Mouse (Mus musculus) cerebellum, adult 2 months (tissue): Measurements from ENCODE around the gene Rnf31. TPM values are rescaled to one million over a fixed set of nuclear protein-coding genes. Genes with fewer than 3 reads are reported as not detected.

ENCODE experiments used
- DNase-seq, 2 experiments: peaks; one replicate each; pipeline ENCODE4 v3.0.0; 2021
- H3K27ac ChIP-seq: fragments of 200-500 bp; 2 replicates; pipeline ENCODE4 v1.5.1; 2012; ENCODE audit warnings: low read length, control low read depth, inconsistent platforms; ENCODE audit not compliant: insufficient read depth
- H3K27me3 ChIP-seq: fragments of 200-500 bp; 2 replicates; pipeline ENCODE4 v1.6.1; 2012; ENCODE audit warnings: inconsistent platforms, mild to moderate bottlenecking, low read length, moderate library complexity; ENCODE audit not compliant: control insufficient read depth, insufficient read depth
- H3K4me1 ChIP-seq: fragments of 200-500 bp; 2 replicates; pipeline ENCODE4 v1.6.1; 2011; ENCODE audit warnings: low read length; ENCODE audit not compliant: control insufficient read depth, insufficient read depth
- H3K4me3 ChIP-seq: fragments of 200-500 bp; replicated peaks from 2 replicates; pipeline ENCODE3; 2011; ENCODE audit warnings: mild to moderate bottlenecking, low read depth, low read length, control low read depth; ENCODE audit not compliant: insufficient read depth
- CTCF ChIP-seq: fragments of 200-500 bp; IDR thresholded peaks from 2 replicates; pipeline ENCODE4 v1.5.1; 2011; ENCODE audit warnings: low read depth, mild to moderate bottlenecking, control low read depth, low read length, moderate library complexity, borderline replicate concordance; ENCODE audit not compliant: insufficient read depth
- POLR2A ChIP-seq: fragments of 200-500 bp; IDR thresholded peaks from 2 replicates; pipeline ENCODE4 v1.6.1; 2011; ENCODE audit warnings: low read length, control low read depth, borderline replicate concordance; ENCODE audit not compliant: insufficient read depth
- WGBS: fragments of 180-500 bp; shearing (Covaris S2); methylation state at CpG from one replicate; pipeline ENCODE4 v1.1.7; 2018; 5-methylcytosine and 5-hydroxymethylcytosine counted together
- polyA plus RNA-seq: library from polyadenylated mRNA; depleted of rRNA; stranded (reverse); fragments of >200 nt; gene quantifications from 2 replicates; pipeline ENCODE4 v1.2.3, GENCODE M21; 2012

Gene Rnf31
- polyA plus RNA-seq, 1 experiment = 31.1 TPM

GRCm38 (mm10) chr14:55557003-55557402, 34.5 kb upstream of the Rnf31 start:
- TF ChIP-seq CTCF (peak; percentile 87), POLR2A (no peak)
- H3K27ac ChIP-seq = no peak overlapping the region
- H3K4me1 ChIP-seq = peaks cover 4% of the 10 kb centered on the region; the same call in 1 of the 2 replicates
- H3K27me3 ChIP-seq = no peaks in the 10 kb centered on the region
- peak; percentile 74 to 80 for DNase-seq
- no peak overlapping the region for H3K4me3 ChIP-seq
- 25% methylated on average over 5 of the region's 5 CpGs for WGBS

DNA sequence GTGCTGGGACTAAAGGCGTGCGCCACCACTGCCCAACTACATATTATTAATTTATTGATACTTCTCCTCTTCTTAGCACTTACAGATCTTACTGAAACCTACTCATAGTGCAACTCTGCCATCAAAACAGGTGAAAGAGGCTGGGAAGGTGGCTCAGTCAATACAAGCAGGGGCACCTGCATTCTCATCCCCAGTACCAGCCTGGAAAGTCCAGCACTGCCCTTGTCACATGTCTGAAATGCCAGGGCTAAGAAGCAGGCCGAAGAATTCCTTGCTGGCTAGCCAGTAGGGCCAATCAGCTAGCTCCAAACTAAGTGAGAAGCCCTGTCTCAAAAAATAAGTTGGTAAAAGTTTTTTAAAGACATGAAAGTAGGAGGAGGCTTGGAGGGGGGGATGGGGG, 33.9 kb upstream of the Rnf31 start:
- Histone ChIP-seq H3K4me3 (no peak overlapping the region), H3K4me1 (peaks cover 5% of the 10 kb centered on the region; the same call in 1 of the 2 replicates), H3K27ac (no peak overlapping the region), H3K27me3 (no peaks in the 10 kb centered on the region)
- 93% methylated on average over 3 of the region's 3 CpGs for WGBS
- no peak for DNase-seq
- TF ChIP-seq POLR2A = no peak
- no peak for TF ChIP-seq CTCF

GRCm38 (mm10) chr14:55558740-55559448, 32.6 kb upstream of the Rnf31 start:
- DNase-seq = no peak
- H3K27ac ChIP-seq = no peak overlapping the region

GRCm38 (mm10) chr14:55559799-55560201, 31.7 kb upstream of the Rnf31 start, which contains the start of gene Dcaf11:
TSS of gene Dcaf11 (plus strand) at chr14:55560006.
- Histone ChIP-seq H3K27me3 (no peaks in the 10 kb centered on the region), H3K4me1 (peaks cover 5% of the 10 kb centered on the region; the same call in 1 of the 2 replicates), H3K4me3 (peak within 1 kb of the TSS; percentile 84), H3K27ac (peak within 1 kb of the TSS; percentile 93)
- peak; percentile 93 to 94 for DNase-seq
- under 1% methylated on average over 27 of the region's 27 CpGs for WGBS
- TF ChIP-seq CTCF (no peak; the same call in 1 of the 2 replicates), POLR2A (0 out of 2 replicates have a peak, but pooled peaks have one; percentile 49)

More at GRCm38 (mm10) chr14:55558740-55559448, 32.6 kb upstream of the Rnf31 start:
- 53% methylated on average over 6 of the region's 6 CpGs for WGBS
- no peak for TF ChIP-seq CTCF
- TF ChIP-seq POLR2A = no peak
- Histone ChIP-seq H3K27me3 (no peaks in the 10 kb centered on the region), H3K4me3 (no peak overlapping the region), H3K4me1 (peaks cover 5% of the 10 kb centered on the region; the same call in 1 of the 2 replicates)

GRCm38 (mm10) chr14:55560202-55561073, 31.1 kb upstream of the Rnf31 start, which contains the start of gene A730061H03Rik:
TSS of gene A730061H03Rik (minus strand) at chr14:55560406.
- Histone ChIP-seq H3K27me3 (no peaks in the 10 kb centered on the region), H3K27ac (peak within 1 kb of the TSS; percentile 93), H3K4me3 (peak within 1 kb of the TSS; percentile 84), H3K4me1 (peaks cover 5% of the 10 kb centered on the region; the same call in 1 of the 2 replicates)
- under 1% methylated on average over 51 of the region's 51 CpGs for WGBS
- peak; percentile 82; the same call in 1 of the 2 replicates for TF ChIP-seq POLR2A
- no peak; the same call in 1 of the 2 replicates for TF ChIP-seq CTCF
- peak; percentile 98 to 100 for DNase-seq

DNA sequence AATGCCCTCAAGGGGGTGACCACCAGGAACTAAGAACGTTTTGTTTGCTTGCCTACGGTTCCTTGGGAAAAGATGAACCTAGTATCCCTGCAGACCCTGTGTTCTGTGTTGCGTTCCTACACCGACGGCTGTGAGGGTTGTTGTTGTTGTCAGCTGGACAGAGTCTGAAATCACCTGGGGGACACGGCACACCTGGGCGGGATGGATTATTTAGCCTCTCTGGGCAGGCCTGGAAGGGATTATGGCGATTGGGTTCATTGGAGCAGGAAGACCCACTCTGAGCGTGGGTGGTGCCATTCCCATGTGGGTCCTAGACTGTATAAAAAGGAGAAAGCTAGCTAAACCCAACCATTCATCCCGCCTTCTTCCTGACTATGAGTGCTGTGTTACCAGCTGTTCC, 29.6 kb upstream of the Rnf31 start:
- Histone ChIP-seq H3K27me3 (no peaks in the 10 kb centered on the region), H3K4me1 (peaks cover 5% of the 10 kb centered on the region; the same call in 1 of the 2 replicates), H3K27ac (no peak overlapping the region), H3K4me3 (no peak overlapping the region)
- DNase-seq = no peak
- WGBS = 85% methylated on average over 10 of the region's 10 CpGs
- TF ChIP-seq POLR2A (no peak), CTCF (no peak)

DNA sequence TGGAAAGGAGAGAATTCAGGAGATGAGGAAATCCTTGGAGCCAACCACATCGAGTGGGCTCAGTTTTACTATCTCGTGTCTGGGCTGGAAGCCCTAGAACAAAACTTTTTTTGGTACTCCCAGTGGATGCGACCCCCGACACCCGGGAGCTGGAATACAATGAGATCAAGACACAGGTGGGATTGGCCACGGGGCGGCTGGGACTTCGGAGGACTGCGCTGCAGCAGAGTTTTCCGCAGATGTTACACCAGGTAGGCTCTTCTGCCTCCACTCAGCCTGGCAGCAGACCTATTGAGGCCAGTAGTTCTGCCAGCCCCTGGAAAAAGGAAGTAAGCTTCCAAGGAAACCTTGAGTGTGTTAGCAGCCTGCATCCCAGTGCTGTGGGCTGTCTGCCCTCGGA, 28.3 kb upstream of the Rnf31 start:
- TF ChIP-seq CTCF (no peak), POLR2A (no peak)
- no peak for DNase-seq
- WGBS = 91% methylated on average over 11 of the region's 11 CpGs
- no peak overlapping the region for H3K4me3 ChIP-seq
- no peak overlapping the region for H3K27ac ChIP-seq
- peaks cover 5% of the 10 kb centered on the region; the same call in 1 of the 2 replicates for H3K4me1 ChIP-seq
- no peaks in the 10 kb centered on the region for H3K27me3 ChIP-seq
